Mouse (Mus musculus) cerebral cortex, adult 2 months (tissue): ENCODE data around the gene G430095P16Rik.

ENCODE experiments used
- WGBS: fragments of 180-500 bp; shearing (Covaris S2); methylation state at CpG from one replicate; pipeline ENCODE4 v1.1.7; 2018; 5-methylcytosine and 5-hydroxymethylcytosine counted together

Gene G430095P16Rik

DNA sequence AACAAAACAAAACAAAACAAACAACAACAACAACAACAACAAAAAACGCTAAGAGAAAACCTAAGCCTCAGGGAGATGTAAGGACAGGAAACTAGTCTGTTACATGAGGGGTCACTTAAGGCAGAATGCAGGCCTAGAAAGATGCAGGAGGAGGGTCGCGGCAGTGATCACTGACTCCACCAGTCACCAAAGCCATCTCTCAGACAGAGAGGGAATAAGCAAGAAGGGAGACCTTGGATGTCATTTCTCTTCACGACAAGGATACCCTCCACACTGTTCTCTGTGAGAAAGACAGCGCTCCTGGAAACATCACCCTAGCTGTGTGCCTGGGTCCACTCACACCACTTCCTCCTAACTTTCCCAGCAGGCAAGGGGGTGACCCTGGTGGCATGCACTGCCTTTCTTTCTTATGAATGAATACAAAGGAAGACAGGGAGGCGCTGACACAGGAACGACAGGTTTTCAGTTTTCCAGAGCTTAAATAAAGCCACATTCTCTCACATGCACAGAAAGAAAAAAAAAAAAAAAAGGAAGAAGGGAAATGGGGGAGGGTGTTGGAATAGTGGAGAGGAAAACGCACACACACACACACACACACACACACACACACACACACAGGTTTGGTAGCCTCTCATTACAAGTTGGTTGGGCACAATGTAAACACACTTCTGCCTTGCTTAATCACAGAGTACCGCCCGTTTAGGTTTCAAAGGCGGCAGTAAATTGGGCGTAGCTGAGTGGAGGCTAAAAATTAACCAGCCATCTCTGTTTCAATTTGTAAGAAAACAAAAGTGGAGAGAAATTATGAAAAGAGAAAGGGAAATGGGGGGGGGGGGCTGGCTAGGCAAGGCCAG lies 47.5 kb downstream of the G430095P16Rik start:
- 32% methylated on average over 12 of the region's 12 CpGs for WGBS

DNA sequence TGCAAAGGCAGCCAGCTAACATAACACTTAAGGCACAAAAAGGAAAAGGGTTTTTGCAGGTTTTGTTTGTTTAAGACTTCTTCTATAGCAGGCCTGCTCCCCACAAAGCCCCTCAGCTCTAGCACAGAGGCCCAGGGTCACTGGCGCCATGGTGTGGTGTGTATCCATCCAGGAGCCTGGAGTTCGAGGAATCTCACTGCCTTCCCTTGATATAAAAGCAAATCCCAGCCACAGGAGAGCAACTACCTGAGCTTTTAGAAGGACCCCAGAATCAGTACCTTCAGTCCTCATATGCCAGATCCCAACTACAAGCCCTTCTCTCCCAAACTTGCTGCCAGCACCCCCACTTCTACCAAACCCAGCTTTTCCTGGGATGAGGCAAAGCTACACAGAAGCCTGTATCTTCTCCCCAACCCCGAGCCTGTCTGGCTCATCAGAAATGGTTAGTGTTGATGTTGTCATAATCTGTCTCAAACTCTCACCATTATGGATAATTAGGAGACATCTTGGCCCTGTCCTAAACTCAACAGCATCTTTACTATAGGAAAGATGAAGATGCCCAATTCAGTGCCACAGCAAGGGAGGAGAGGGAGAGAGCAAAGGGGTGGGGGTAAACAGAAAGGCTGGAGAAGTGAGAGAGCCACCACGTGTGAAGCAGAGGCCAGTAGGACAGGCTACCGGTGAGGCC lies 48.3 kb downstream of the G430095P16Rik start:
- WGBS = 27% methylated on average over 5 of the region's 5 CpGs

DNA sequence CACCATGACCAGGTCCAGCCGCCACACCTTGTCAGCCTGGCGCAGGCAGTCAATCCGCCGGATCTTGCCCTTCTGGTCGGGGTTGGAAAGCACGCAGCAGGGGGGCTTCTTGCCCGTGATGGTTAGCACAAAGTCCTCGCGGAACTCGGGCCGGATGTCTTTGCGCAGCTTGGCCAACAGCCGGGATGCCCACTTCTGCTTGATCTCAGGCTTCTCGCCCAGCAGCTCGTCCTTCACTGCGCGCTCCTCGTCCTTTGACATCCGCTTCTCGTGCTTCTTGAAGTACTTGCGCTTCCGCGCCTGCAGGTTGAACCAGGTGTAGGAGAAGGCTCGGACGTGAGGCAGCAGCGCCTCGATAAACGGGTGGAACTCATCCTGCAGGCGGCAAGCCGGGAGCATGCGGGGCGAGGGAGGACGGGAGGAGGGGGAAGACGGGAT lies 49.2 kb downstream of the G430095P16Rik start:
- 5% methylated on average over 34 of the region's 34 CpGs for WGBS

DNA sequence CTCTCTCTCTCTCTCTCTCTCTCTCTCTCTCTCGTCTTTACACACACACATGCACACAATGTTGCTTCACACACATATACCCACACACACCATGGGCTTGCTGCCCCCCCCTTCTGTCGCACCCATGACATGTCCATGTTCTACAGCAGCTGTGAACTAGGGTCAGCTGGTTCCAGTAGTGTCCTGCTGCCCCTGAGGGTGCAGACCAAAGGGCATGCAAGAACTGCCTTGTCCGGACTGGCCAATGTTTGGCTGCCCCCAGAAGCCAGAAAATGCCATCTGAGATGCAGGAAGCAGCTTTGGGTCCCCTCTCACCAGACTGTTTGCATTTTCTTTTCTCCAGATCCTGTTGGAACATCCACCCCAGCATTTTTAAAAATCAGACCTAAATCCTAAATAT lies 49.8 kb downstream of the G430095P16Rik start:
- WGBS = 10% methylated on average over 3 of the region's 3 CpGs

DNA sequence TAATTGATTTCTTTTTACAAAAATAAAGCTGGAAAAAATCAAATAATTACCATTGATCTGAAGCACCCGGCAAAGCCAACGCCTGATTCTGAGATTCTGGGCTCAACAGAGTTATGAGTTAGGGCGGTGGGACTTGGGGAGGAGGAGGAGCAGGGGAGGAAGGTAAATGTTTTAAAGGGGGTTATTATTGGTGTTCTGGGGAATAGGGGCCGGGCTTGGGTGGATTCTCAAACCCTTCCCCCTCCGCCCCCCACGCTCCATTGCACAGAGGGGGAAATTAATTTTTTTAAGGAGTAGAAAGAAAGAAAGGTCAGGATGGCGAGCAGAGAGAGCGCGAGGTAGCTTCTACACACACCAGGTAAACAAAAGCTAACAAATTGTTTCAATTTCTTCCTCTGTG lies 50.5 kb downstream of the G430095P16Rik start:
- 7% methylated on average over 9 of the region's 9 CpGs for WGBS

DNA sequence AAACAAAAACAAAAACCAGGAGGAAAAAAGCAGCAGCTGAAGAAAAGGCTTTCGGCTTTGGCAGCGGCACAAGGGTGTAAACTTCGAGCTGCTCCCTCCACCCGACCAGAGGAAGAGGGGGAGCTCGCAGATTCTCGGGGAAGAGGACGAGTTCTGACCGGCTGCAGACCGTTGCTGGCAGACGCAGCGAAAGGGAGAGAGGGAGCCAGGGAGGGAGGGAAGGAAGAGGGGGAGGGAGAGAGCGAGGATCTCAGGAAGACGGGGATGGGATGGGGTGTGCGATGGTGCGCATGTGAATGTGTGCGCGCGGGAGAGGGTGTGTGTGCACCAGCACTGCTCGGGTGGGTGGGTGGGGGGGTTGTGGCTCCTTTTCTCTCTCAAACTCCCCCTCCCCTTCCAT lies 51.0 kb downstream of the G430095P16Rik start:
- under 1% methylated on average over 18 of the region's 19 CpGs for WGBS

DNA sequence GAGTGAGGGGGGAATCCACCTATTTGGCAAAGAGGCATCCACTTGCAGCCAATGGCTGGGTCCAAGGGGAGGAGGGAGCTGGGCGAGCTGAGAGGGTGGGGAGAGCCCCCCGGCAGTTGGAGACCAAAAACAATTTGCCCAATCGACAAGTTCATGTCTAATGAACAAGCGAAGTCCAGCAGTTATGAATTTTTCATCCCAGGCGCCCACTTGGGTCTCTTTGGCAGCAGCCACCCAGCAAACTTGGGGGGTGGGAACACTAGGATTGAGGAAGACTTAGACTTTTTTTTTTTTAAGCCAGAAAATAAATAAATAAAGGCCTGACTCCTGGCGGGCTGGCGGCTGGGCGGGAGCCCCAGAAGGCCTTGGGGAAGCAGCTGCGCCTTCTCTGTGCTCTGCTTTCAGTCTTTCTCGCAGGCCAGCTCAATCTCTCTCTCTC lies 51.7 kb downstream of the G430095P16Rik start:
- WGBS = 15% methylated on average over 10 of the region's 10 CpGs

DNA sequence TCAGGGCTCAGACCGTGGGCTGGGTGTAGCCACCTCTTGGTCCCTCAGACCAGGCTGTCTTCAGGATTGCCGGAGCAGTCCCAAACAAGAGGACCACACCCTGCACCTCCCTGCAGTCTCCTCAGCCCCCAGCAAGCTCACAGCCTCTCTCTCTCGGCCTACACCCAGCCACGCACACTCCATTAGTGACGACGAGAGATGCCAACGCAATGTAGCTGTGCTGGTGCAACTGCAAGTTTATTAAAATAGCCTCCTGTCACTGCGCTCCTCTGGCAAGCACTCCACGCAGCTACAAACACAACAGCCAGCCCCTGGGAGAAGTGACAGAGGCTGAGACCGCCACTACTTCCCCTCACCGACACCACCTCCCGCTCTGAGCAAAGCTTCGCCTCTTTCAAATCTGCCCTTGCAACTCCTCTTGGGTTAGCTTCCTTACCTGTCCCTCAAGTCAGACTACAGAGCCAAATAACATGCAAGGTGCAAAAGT lies 52.3 kb downstream of the G430095P16Rik start:
- WGBS = 18% methylated on average over 13 of the region's 13 CpGs

DNA sequence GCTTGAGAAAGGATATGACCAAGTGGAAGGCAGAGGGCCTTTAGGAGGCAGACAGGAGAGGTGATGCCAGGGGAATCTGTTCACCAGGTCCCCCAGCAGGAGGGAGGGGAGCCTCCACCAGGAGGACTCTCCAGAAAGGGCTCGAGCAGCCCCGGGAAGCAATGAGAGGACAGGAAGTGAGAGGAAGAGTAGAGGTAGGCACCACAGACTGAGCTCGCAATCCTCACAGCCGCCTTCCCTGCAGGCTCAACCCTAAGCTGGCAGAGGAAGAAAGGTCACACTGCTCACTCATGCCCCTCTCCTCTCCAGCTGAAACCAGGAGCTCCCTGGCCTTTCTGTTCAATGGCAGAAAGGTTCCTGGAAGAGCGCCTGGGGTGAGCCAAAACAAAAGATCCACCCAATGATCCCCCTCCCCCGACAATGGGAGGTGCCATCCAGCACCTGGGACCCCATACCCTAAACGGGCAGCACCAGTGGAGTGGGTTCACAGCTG lies 52.9 kb downstream of the G430095P16Rik start:
- WGBS = 28% methylated on average over 7 of the region's 7 CpGs
